Mouse (Mus musculus) forebrain, embryonic 14.5 days (tissue): ENCODE measurements at regions not wholly inside any gene's neighbourhood (a gene's known extent, or its start where the extent isn't known, plus 50 kb on each side); places are given as distances from the start of the nearest gene placed in this dataset.

ENCODE experiments used
- ATAC-seq: fragments of 200-750 bp; cut with Nextera tagmentation; 2 replicates; pipeline ENCODE4 v1.8.0; 2017; ENCODE audit warnings: mild to moderate bottlenecking, moderate library complexity
- DNase-seq: peaks from one replicate; pipeline ENCODE4 v3.0.0-alpha.2; 2015; ENCODE audit warnings: low spot score
- H3K27ac ChIP-seq: fragments of 300-500 bp; sonication (generic); 2 replicates; pipeline ENCODE4 v1.5.1; 2014; ENCODE audit warnings: low read depth, mild to moderate bottlenecking, control low read depth, low read length, moderate library complexity
- H3K27me3 ChIP-seq: fragments of 300-500 bp; sonication (generic); replicated peaks from 2 replicates; pipeline ENCODE4 v1.6.1; 2014; ENCODE audit warnings: low read length, control low read depth, mixed read lengths; ENCODE audit not compliant: control insufficient read depth, insufficient read depth
- H3K36me3 ChIP-seq: fragments of 300-500 bp; sonication (generic); 2 replicates; pipeline ENCODE4 v1.6.1; 2014; ENCODE audit warnings: low read length, control low read depth; ENCODE audit not compliant: control insufficient read depth, insufficient read depth
- H3K4me1 ChIP-seq: fragments of 300-500 bp; sonication (generic); 2 replicates; pipeline ENCODE4 v1.6.1; 2014; ENCODE audit warnings: antibody characterized with exemption, low read length, control low read depth; ENCODE audit not compliant: control insufficient read depth, insufficient read depth
- H3K4me2 ChIP-seq: fragments of 300-500 bp; sonication (generic); 2 replicates; pipeline ENCODE4 v1.6.1; 2014; ENCODE audit warnings: mild to moderate bottlenecking, control low read depth, low read length
- H3K4me3 ChIP-seq: fragments of 300-500 bp; sonication (generic); 2 replicates; pipeline ENCODE4 v1.5.1; 2014; ENCODE audit warnings: low read depth, low read length, control low read depth
- H3K9ac ChIP-seq: fragments of 300-500 bp; sonication (generic); 2 replicates; pipeline ENCODE4 v1.6.1; 2014; ENCODE audit warnings: mild to moderate bottlenecking, low read length, control low read depth, moderate library complexity
- H3K9me3 ChIP-seq: fragments of 300-500 bp; sonication (generic); replicated peaks from 2 replicates; pipeline ENCODE4 v1.6.1; 2016; ENCODE audit warnings: low read length, control low read depth, mixed read lengths; ENCODE audit not compliant: control insufficient read depth
- WGBS: fragments of 180-500 bp; shearing (Covaris S2); extraction: QIAGEN DNeasy Blood & Tissue Kit; methylation state at CpG from one replicate; pipeline ENCODE4 v1.1.7; 2014; 5-methylcytosine and 5-hydroxymethylcytosine counted together

DNA sequence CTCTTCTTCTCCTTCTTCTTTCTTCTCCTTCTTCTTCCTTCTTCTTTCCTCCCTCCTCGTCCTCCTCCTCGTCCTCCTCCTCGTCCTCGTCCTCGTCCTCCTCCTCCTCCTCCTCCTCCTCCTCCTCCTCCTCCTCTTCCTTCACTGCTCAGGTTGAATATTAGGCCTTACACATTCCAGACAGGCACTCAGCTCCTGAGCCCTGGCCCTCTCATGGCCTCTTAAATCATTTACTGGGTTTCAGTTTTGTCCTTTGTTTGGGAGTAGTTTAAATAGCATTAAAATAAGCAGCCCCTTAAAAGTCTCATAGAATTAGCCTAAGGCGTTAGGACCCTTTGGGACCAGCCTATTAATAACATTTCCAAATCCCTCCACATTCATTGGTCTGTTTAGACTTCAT is 57.3 kb upstream of the Armc2 start:
- H3K36me3 ChIP-seq, result no peaks in the 10 kb centered on the region
- ATAC-seq, result no peak
- H3K9me3 ChIP-seq, result no peaks in the 10 kb centered on the region
- DNase-seq, result no peak
- H3K4me2 ChIP-seq, result no peak overlapping the region
- no peak overlapping the region for H3K9ac ChIP-seq
- peaks cover 7% of the 10 kb centered on the region for H3K4me1 ChIP-seq
- whole genome bisulfite sequencing, result 89% methylated on average over 6 of the region's 6 CpGs
- no peak overlapping the region for H3K4me3 ChIP-seq
- no peaks in the 10 kb centered on the region for H3K27me3 ChIP-seq
- H3K27ac ChIP-seq, result no peak overlapping the region

DNA sequence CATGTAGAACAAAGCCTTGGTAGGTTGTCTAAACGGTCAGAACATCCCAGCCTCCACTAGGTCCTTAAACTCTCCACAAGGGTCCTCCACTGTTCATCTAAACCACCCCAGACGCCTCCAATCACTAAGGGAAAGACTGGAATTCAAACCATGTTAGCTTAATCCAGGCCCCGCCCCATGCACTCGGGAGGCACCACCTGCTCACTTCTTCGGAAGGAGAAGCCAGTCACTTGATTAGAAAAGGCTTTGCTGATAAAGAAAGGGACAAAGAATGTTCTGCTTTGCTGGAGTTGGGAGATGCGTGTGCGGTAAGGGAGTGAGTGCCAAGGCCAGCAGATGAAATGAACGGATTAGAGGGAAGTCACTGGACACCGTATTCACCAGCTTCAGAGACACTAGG is 54.5 kb upstream of the Armc2 start:
- peak; percentile 27; the same call in 1 of the 2 replicates for ATAC-seq
- H3K4me3 ChIP-seq, result no peak overlapping the region
- WGBS, result 12% methylated on average over 9 of the region's 9 CpGs
- H3K27me3 ChIP-seq, result no peaks in the 10 kb centered on the region
- H3K9ac ChIP-seq, result no peak overlapping the region
- H3K36me3 ChIP-seq, result no peaks in the 10 kb centered on the region
- no peak overlapping the region for H3K27ac ChIP-seq
- peak; percentile 24 for DNase-seq
- no peak overlapping the region for H3K4me2 ChIP-seq
- H3K4me1 ChIP-seq, result peaks cover 7% of the 10 kb centered on the region
- H3K9me3 ChIP-seq, result no peaks in the 10 kb centered on the region

DNA sequence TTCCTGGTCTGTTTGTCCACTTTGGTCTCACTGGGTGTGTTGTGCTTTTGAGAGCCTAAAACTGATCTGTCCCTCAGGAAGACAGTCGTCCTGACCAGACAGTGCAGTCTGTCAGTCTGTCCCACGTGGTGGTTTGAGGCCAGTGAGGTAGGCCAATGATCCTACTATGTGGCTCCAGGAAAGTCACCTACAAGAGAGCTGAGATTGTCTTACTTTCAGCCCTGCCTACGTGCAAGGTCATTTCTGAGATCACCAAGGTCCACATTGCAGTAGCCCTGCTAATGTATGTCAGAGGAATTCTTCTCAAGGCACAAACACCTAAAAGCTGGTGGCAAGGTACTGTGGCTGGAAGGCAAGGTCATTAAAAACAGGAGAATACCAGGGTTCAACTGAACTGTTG is 53.9 kb upstream of the Armc2 start:
- 39% methylated on average over 3 of the region's 3 CpGs for WGBS
- no peaks in the 10 kb centered on the region for H3K27me3 ChIP-seq
- no peaks in the 10 kb centered on the region for H3K36me3 ChIP-seq
- no peak overlapping the region for H3K4me3 ChIP-seq
- no peak overlapping the region for H3K4me2 ChIP-seq
- H3K9ac ChIP-seq, result no peak overlapping the region
- no peak for ATAC-seq
- no peak overlapping the region for H3K27ac ChIP-seq
- H3K4me1 ChIP-seq, result peaks cover 7% of the 10 kb centered on the region
- H3K9me3 ChIP-seq, result no peaks in the 10 kb centered on the region
- no peak for DNase-seq

DNA sequence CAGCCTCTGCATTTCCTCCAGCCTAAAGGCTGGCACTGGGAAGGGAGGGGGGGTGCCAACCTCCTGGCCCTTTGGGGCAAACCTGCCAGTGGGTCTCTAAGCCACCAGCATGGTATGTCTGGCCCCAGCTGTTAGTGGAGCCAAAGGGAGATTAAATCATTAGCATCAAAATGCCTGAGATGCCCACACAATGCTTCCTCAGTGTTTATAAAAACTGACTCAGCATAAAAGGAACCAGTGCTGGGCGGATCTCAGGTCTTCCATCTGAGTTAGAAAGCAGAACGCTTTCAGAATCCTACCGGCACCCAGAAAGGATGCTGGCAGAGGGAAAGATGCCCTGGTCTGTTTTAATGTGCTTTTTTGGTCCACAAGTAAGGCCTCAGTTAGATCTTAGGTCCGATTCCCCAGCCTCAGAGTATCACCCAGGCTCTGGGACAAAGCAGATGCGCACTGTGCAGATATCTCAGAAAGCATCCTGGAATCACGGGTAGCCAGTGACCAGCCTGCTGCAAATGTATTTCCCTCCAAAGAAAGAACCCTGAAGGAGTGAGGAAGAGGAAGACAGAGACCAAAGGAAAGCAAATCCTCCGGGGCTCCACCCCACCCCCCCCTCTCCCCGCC is 53.3 kb upstream of the Armc2 start:
- H3K9me3 ChIP-seq, result no peaks in the 10 kb centered on the region
- peak overlapping the region; percentile 53 for H3K9ac ChIP-seq
- H3K4me1 ChIP-seq, result peaks cover 7% of the 10 kb centered on the region
- peak; percentile 76 for ATAC-seq
- WGBS, result 14% methylated on average over 8 of the region's 8 CpGs
- H3K4me2 ChIP-seq, result peak overlapping the region; percentile 21; the same call in 1 of the 2 replicates
- H3K27me3 ChIP-seq, result no peaks in the 10 kb centered on the region
- DNase-seq, result peak; percentile 73
- H3K36me3 ChIP-seq, result no peaks in the 10 kb centered on the region
- H3K27ac ChIP-seq, result no peak overlapping the region
- no peak overlapping the region for H3K4me3 ChIP-seq

DNA sequence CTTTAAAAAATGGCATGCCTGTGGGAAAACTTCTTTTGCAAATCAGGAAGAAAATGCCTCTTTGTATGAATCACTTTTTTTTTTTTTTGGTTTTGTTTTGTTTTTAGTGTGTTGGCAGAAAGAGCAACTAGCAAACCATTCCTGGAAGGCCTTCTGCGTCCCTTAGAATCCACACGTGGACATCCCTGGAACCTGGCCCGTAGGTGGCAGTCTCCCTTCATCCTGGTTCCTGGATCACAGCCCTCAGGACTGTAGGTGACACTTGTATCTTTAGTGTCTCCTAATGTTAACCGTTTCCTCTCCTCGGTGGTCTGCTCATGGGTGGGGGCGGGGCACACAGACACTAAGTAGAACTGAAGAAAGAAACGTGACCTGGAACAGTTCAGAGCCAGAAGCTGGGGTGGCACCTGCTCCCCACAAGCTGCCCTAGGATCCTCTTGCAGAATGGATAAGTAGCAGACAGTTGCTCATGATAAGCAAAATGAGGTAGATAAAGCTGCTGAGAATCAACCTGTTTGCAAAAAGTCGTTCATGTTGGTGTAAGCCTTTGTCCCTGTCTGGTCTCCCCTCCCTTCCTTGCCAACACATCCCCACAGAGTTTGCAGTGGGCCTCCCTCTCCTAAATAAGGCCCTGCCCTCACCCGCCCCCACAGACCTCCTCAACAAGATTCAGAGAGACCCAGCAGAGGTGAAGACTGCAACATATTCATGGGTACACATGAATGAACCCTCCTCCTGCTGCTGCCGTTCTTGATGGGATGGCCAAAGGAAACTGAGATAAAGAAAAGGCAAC is 52.6 kb upstream of the Armc2 start:
- H3K9ac ChIP-seq, result no peak overlapping the region
- DNase-seq (peak; percentile 41), ATAC-seq (peak; percentile 38; the same call in 1 of the 2 replicates)
- no peak overlapping the region; the same call in 1 of the 2 replicates for H3K27ac ChIP-seq
- H3K9me3 ChIP-seq, result no peaks in the 10 kb centered on the region
- no peaks in the 10 kb centered on the region for H3K36me3 ChIP-seq
- no peak overlapping the region for H3K4me3 ChIP-seq
- peaks cover 7% of the 10 kb centered on the region for H3K4me1 ChIP-seq
- H3K4me2 ChIP-seq, result no peak overlapping the region; the same call in 1 of the 2 replicates
- 17% methylated on average over 10 of the region's 10 CpGs for WGBS
- H3K27me3 ChIP-seq, result no peaks in the 10 kb centered on the region

DNA sequence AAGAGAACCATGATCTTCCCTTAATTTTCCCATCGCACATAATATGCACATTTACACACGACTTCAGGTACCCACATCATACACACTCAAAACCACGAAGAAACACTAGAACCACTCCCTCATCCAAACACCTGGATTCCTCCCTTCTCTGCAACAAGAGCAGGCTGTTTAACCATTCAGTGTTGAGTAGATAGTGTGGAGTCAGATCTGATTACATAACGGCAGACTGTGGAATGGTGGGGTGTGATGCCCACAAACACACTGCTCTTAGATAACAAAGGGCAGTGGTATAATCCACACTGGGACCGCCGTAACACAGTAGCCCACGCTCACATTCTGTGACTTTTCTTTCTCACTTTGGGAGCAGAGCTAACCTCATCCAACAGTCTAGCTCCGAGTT is 51.5 kb upstream of the Armc2 start:
- Histone ChIP-seq H3K4me2 (no peak overlapping the region), H3K9me3 (no peaks in the 10 kb centered on the region), H3K27me3 (no peaks in the 10 kb centered on the region), H3K27ac (no peak overlapping the region), H3K4me1 (peaks cover 7% of the 10 kb centered on the region), H3K4me3 (no peak overlapping the region), H3K36me3 (no peaks in the 10 kb centered on the region), H3K9ac (no peak overlapping the region)
- DNase-seq (no peak), ATAC-seq (no peak)
- 91% methylated on average over 8 of the region's 8 CpGs for WGBS

DNA sequence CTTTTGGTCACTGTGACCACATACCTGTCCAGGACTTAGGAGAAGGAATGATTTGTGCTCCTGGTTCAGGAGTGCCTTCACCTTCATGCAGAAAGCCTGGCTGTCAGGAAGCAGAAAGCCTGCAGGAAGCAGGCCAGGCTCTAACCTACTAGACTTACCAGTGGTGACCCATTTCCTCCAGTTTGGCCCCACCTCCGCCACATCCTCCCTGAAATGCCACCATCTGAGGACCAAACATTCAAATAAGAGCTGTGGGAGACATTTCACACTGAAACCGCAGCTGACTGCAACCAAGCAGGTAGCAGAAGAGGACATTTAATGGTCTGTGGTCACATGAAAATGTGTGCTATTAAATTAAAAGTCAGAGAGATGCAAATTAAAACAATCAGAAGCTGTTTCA is 50.3 kb upstream of the Armc2 start:
- H3K4me2 ChIP-seq, result no peak overlapping the region
- H3K4me3 ChIP-seq, result no peak overlapping the region
- H3K27ac ChIP-seq, result no peak overlapping the region
- no peaks in the 10 kb centered on the region for H3K27me3 ChIP-seq
- ATAC-seq, result no peak
- H3K9me3 ChIP-seq, result no peaks in the 10 kb centered on the region
- H3K4me1 ChIP-seq, result peaks cover 7% of the 10 kb centered on the region
- no peaks in the 10 kb centered on the region for H3K36me3 ChIP-seq
- WGBS, result 90% methylated on average over 2 of the region's 2 CpGs
- no peak overlapping the region for H3K9ac ChIP-seq
- DNase-seq, result no peak
